Mouse (Mus musculus) kidney, embryonic 16.5 days (tissue): ENCODE results near the gene Mst1. TPM values are rescaled to one million over a fixed set of nuclear protein-coding genes. Genes with fewer than 3 reads are reported as not detected.

Experiments
- ATAC-seq: fragments of 200-750 bp; cut with Nextera tagmentation; 2 replicates; pipeline ENCODE4 v1.8.0; 2017; ENCODE audit warnings: moderate TSS enrichment; ENCODE audit not compliant: low FRiP score, low TSS enrichment
- H3K27ac ChIP-seq: fragments of 300-500 bp; sonication (generic); 2 replicates; pipeline ENCODE4 v1.5.1; 2014; ENCODE audit warnings: low read length
- H3K27me3 ChIP-seq: fragments of 300-500 bp; sonication (generic); 2 replicates; pipeline ENCODE4 v1.6.1; 2014; ENCODE audit warnings: low read length, control low read depth, mixed read lengths; ENCODE audit not compliant: insufficient read depth
- H3K36me3 ChIP-seq: fragments of 300-500 bp; sonication (generic); 2 replicates; pipeline ENCODE4 v1.6.1; 2014; ENCODE audit warnings: low read length, control low read depth, mixed read lengths; ENCODE audit not compliant: insufficient read depth
- H3K4me1 ChIP-seq: fragments of 300-500 bp; sonication (generic); 2 replicates; pipeline ENCODE4 v1.6.1; 2014; ENCODE audit warnings: low read length, control low read depth, mixed read lengths; ENCODE audit not compliant: insufficient read depth
- H3K4me2 ChIP-seq: fragments of 300-500 bp; sonication (generic); replicated peaks from 2 replicates; pipeline ENCODE4 v1.6.1; 2014; ENCODE audit warnings: low read depth, low read length
- H3K4me3 ChIP-seq: fragments of 300-500 bp; sonication (generic); 2 replicates; pipeline ENCODE4 v1.5.1; 2014; ENCODE audit warnings: mild to moderate bottlenecking, low read length
- H3K9ac ChIP-seq: fragments of 300-500 bp; sonication (generic); replicated peaks from 2 replicates; pipeline ENCODE4 v1.6.1; 2014; ENCODE audit warnings: low read length
- H3K9me3 ChIP-seq: fragments of 300-500 bp; sonication (generic); 2 replicates; pipeline ENCODE4 v1.6.1; 2016; ENCODE audit warnings: low read length, control low read depth
- WGBS: fragments of 180-500 bp; shearing (Covaris S2); extraction: QIAGEN DNeasy Blood & Tissue Kit; methylation state at CpG from one replicate; pipeline ENCODE4 v1.1.7; 2014; 5-methylcytosine and 5-hydroxymethylcytosine counted together
- polyA plus RNA-seq: library from polyadenylated mRNA; unstranded; fragments of >200 nt; fragmentation: Nextera tagmentation; extraction: Ambion mirVana; gene quantifications from 2 replicates; pipeline ENCODE4 v1.2.1, GENCODE M21; 2015

Mst1 gene
- polyA plus RNA-seq, 1 experiment from 2014 or later: 0.21 TPM

- Histone ChIP-seq H3K27ac (no peak overlapping the region), H3K27me3 (no peaks in the 10 kb centered on the region), H3K4me1 (no peaks in the 10 kb centered on the region), H3K36me3 (peaks cover 14% of the 10 kb centered on the region), H3K4me2 (no peak overlapping the region), H3K9me3 (no peaks in the 10 kb centered on the region), H3K9ac (no peak overlapping the region), H3K4me3 (no peak overlapping the region)
- WGBS: 91% methylated on average over 4 of the region's 4 CpGs
- ATAC-seq: no peak
Observed at GRCm38 (mm10) chr9:108071801-108072200, 8.4 kb upstream of the Mst1 start.

GRCm38 (mm10) chr9:108072481-108072924 lies 7.7 kb upstream of the Mst1 start:
- H3K27me3 ChIP-seq: no peaks in the 10 kb centered on the region
- H3K9me3 ChIP-seq: no peaks in the 10 kb centered on the region
- 74% methylated on average over 9 of the region's 9 CpGs for WGBS
- ATAC-seq: no peak
- H3K4me2 ChIP-seq: no peak overlapping the region
- H3K4me1 ChIP-seq: no peaks in the 10 kb centered on the region
- H3K4me3 ChIP-seq: no peak overlapping the region
- no peak overlapping the region for H3K27ac ChIP-seq
- H3K36me3 ChIP-seq: peaks cover 14% of the 10 kb centered on the region
- no peak overlapping the region for H3K9ac ChIP-seq

GRCm38 (mm10) chr9:108073141-108073930 lies 6.9 kb upstream of the Mst1 start:
- Histone ChIP-seq H3K4me1 (peaks cover 5% of the 10 kb centered on the region), H3K4me3 (no peak overlapping the region), H3K27me3 (no peaks in the 10 kb centered on the region), H3K9me3 (no peaks in the 10 kb centered on the region), H3K4me2 (no peak overlapping the region), H3K27ac (no peak overlapping the region), H3K9ac (0 out of 2 replicates have a peak overlapping the region, but pooled peaks have one; percentile 4), H3K36me3 (peaks cover 14% of the 10 kb centered on the region)
- 49% methylated on average over 7 of the region's 7 CpGs for WGBS
- no peak for ATAC-seq

GRCm38 (mm10) chr9:108082549-108082948 lies 2.3 kb downstream of the Mst1 start:
- H3K36me3 ChIP-seq: peaks cover 26% of the 10 kb centered on the region
- no peak overlapping the region for H3K27ac ChIP-seq
- no peak for ATAC-seq
- H3K4me2 ChIP-seq: peak overlapping the region; percentile 47
- peaks cover 26% of the 10 kb centered on the region for H3K27me3 ChIP-seq
- H3K9me3 ChIP-seq: no peaks in the 10 kb centered on the region
- peak overlapping the region; percentile 23 for H3K4me3 ChIP-seq
- H3K4me1 ChIP-seq: peaks cover 16% of the 10 kb centered on the region
- 5% methylated on average over 19 of the region's 19 CpGs for WGBS
- H3K9ac ChIP-seq: peak overlapping the region; percentile 49

- H3K27ac ChIP-seq: no peak within 1 kb of the TSS
- WGBS: 31% methylated on average over 12 of the region's 12 CpGs
- peaks cover 30% of the 10 kb centered on the region for H3K36me3 ChIP-seq
- H3K4me3 ChIP-seq: peak within 1 kb of the TSS; percentile 23
- peak within 1 kb of the TSS; percentile 47 for H3K4me2 ChIP-seq
- no peak for ATAC-seq
- peak within 1 kb of the TSS; percentile 49 for H3K9ac ChIP-seq
- peaks cover 26% of the 10 kb centered on the region for H3K27me3 ChIP-seq
- H3K9me3 ChIP-seq: no peaks in the 10 kb centered on the region
- peaks cover 14% of the 10 kb centered on the region for H3K4me1 ChIP-seq
Observed at GRCm38 (mm10) chr9:108082988-108083431, 2.8 kb downstream of the Mst1 start, which contains the start of gene Rnf123. Gene Rnf123 (minus strand): TSS chr9:108083346.

GRCm38 (mm10) chr9:108083561-108083960 lies 3.3 kb downstream of the Mst1 start:
- Histone ChIP-seq H3K36me3 (peaks cover 35% of the 10 kb centered on the region), H3K4me1 (peaks cover 8% of the 10 kb centered on the region), H3K27me3 (peaks cover 26% of the 10 kb centered on the region), H3K9ac (no peak overlapping the region), H3K27ac (no peak overlapping the region), H3K4me2 (no peak overlapping the region), H3K9me3 (no peaks in the 10 kb centered on the region), H3K4me3 (no peak overlapping the region)
- ATAC-seq: no peak
- 80% methylated on average over 6 of the region's 6 CpGs for WGBS

- Histone ChIP-seq H3K4me2 (no peak overlapping the region), H3K27ac (no peak overlapping the region), H3K36me3 (peaks cover 47% of the 10 kb centered on the region), H3K4me3 (no peak overlapping the region), H3K9ac (no peak overlapping the region), H3K9me3 (no peaks in the 10 kb centered on the region), H3K27me3 (peaks cover 26% of the 10 kb centered on the region), H3K4me1 (peaks cover 4% of the 10 kb centered on the region; the same call in 1 of the 2 replicates)
- WGBS: 91% methylated on average over 4 of the region's 4 CpGs
- no peak for ATAC-seq
Observed at GRCm38 (mm10) chr9:108085261-108085660, 5.0 kb downstream of the Mst1 start.

- peaks cover 13% of the 10 kb centered on the region for H3K4me1 ChIP-seq
- H3K4me3 ChIP-seq: no peak overlapping the region
- H3K27me3 ChIP-seq: no peaks in the 10 kb centered on the region
- 92% methylated on average over 7 of the region's 7 CpGs for WGBS
- H3K27ac ChIP-seq: no peak overlapping the region
- no peak overlapping the region for H3K4me2 ChIP-seq
- peaks cover 57% of the 10 kb centered on the region for H3K36me3 ChIP-seq
- H3K9me3 ChIP-seq: no peaks in the 10 kb centered on the region
- H3K9ac ChIP-seq: no peak overlapping the region
- ATAC-seq: no peak
Observed at GRCm38 (mm10) chr9:108090611-108091120, 10.4 kb downstream of the Mst1 start.

- Histone ChIP-seq H3K9ac (peak overlapping the region; percentile 81), H3K4me2 (peak overlapping the region; percentile 79), H3K4me1 (peaks cover 20% of the 10 kb centered on the region), H3K4me3 (peak overlapping the region; percentile 71), H3K9me3 (no peaks in the 10 kb centered on the region), H3K27me3 (no peaks in the 10 kb centered on the region), H3K36me3 (peaks cover 33% of the 10 kb centered on the region), H3K27ac (peak overlapping the region; percentile 43; the same call in 1 of the 2 replicates)
- WGBS: 57% methylated on average over 10 of the region's 10 CpGs
- ATAC-seq: no peak
Observed at GRCm38 (mm10) chr9:108093586-108093985, 13.3 kb downstream of the Mst1 start.
